8 mouse cellular contexts compared by ENCODE assay signal in the genomic region with DNA sequence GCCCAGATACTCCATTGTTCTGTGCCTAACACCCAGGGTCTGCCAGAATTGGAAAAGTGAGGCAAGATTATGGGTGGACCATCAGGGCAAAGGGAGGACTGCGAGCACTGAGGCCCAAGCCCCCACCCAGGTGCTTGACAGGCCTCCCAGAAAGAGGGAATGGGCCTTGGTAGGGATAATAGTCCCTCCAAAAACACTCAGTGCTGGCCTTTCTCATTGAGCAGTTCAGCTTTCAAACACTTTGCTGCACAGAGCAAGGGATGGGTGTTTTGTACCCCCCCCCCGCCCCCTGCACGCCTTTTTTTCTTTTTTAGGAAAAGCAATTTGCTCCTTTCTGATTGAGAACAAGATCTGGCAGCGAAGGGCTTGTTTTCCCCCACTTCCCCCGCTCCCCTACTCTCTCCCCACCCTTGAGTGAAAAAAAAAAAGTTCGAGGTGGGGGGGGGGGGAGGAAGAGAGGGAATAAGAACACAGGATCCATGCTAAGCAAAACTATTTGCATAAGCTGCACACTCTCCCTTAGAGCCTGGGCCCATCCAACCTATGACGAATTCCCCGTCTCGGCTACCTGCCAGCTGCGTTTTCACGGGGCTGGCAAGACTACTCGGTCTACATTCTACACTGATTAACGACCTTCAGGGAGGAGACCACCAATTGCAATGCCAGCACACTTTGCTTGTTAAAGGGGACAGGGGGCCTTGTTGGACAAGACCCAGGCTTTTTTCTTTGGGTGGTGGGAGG. TPM values are rescaled to one million over a fixed set of nuclear protein-coding genes. Genes with fewer than 3 reads are reported as not detected.
DNase-seq lines count a peak whose midpoint lies in the region; ATAC-seq lines count a peak whose summit lies in the region.

No protein-coding gene starts in this region.

- peak; percentile 65 to 70 for DNase-seq in layer of hippocampus, postnatal 10 days (ENCODE audit: low spot score in 2 of 2)
- no peak for DNase-seq in layer of hippocampus, adult 9-11 months
- DNase-seq in embryonic facial prominence, embryonic 14.5 days (ENCODE audit: low spot score), result peak; percentile 91
- no peak for DNase-seq in hindbrain, embryonic 11.5 days (ENCODE audit: low spot score)
- DNase-seq in embryo, embryonic 10 days (ENCODE audit: low spot score), result no peak

- peak overlapping the region; percentile 48; the same call in 1 of the 2 replicates for H3K27ac ChIP-seq in embryonic facial prominence, embryonic 14.5 days (replicated peaks; ENCODE audit: low read depth, low read length)
- H3K27ac ChIP-seq in hindbrain, embryonic 11.5 days (ENCODE audit: low read depth, low read length), result no peak overlapping the region
- peak overlapping the region; percentile 71 for H3K27ac ChIP-seq in midbrain, embryonic 13.5 days

- H3K9ac ChIP-seq in embryonic facial prominence, embryonic 14.5 days (ENCODE audit: low read depth, low read length), result no peak overlapping the region
- no peak overlapping the region for H3K9ac ChIP-seq in hindbrain, embryonic 11.5 days (ENCODE audit: low read depth, low read length)
- H3K9ac ChIP-seq in midbrain, embryonic 13.5 days (replicated peaks), result no peak overlapping the region

- no peak overlapping the region for H3K4me3 ChIP-seq in embryonic facial prominence, embryonic 14.5 days (ENCODE audit: low read depth, low read length)
- H3K4me3 ChIP-seq in hindbrain, embryonic 11.5 days (ENCODE audit: low read depth, low read length), result no peak overlapping the region
- H3K4me3 ChIP-seq in midbrain, embryonic 13.5 days (replicated peaks), result no peak overlapping the region

- peak overlapping the region; percentile 10; the same call in 1 of the 2 replicates for H3K4me2 ChIP-seq in embryonic facial prominence, embryonic 14.5 days (ENCODE audit: low read depth, low read length)
- H3K4me2 ChIP-seq in hindbrain, embryonic 11.5 days (replicated peaks; ENCODE audit: low read depth, low read length), result no peak overlapping the region
- H3K4me2 ChIP-seq in midbrain, embryonic 13.5 days (replicated peaks), result 0 out of 2 replicates have a peak overlapping the region, but pooled peaks have one; percentile 5

- H3K27me3 ChIP-seq in embryonic facial prominence, embryonic 14.5 days (replicated peaks; ENCODE audit: control insufficient read depth, insufficient read depth, low read length), result no peaks in the 10 kb centered on the region
- no peaks in the 10 kb centered on the region for H3K27me3 ChIP-seq in hindbrain, embryonic 11.5 days (ENCODE audit: control insufficient read depth, insufficient read depth, low read length)
- no peaks in the 10 kb centered on the region for H3K27me3 ChIP-seq in midbrain, embryonic 13.5 days

- peaks cover 12% of the 10 kb centered on the region for H3K4me1 ChIP-seq in embryonic facial prominence, embryonic 14.5 days (ENCODE audit: control insufficient read depth, insufficient read depth, low read length)
- peaks cover 9% of the 10 kb centered on the region; the same call in 1 of the 2 replicates for H3K4me1 ChIP-seq in hindbrain, embryonic 11.5 days (replicated peaks; ENCODE audit: control insufficient read depth, insufficient read depth, low read length)
- peaks cover 40% of the 10 kb centered on the region for H3K4me1 ChIP-seq in midbrain, embryonic 13.5 days (replicated peaks)

- peak; percentile 90 for ATAC-seq in embryonic facial prominence, embryonic 14.5 days (ENCODE audit: low read depth)
- peak; percentile 57 for ATAC-seq in hindbrain, embryonic 11.5 days (ENCODE audit: low FRiP score)
- ATAC-seq in midbrain, embryonic 13.5 days, result peak; percentile 92
- no peak for ATAC-seq in CD4-positive, CD25-positive, alpha-beta regulatory T cell, adult 4 months
- ATAC-seq in cerebellum, adult (ENCODE audit: insufficient number of reproducible peaks, low FRiP score, low TSS enrichment), result no peak

- no peaks in the 10 kb centered on the region for H3K36me3 ChIP-seq in embryonic facial prominence, embryonic 14.5 days (ENCODE audit: control insufficient read depth, insufficient read depth, low read length)
- no peaks in the 10 kb centered on the region for H3K36me3 ChIP-seq in hindbrain, embryonic 11.5 days (ENCODE audit: control insufficient read depth, insufficient read depth, low read length)
- H3K36me3 ChIP-seq in midbrain, embryonic 13.5 days, result no peaks in the 10 kb centered on the region

- WGBS in embryonic facial prominence, embryonic 14.5 days, result 37% methylated on average over 13 of the region's 13 CpGs
- 45% methylated on average over 12 of the region's 13 CpGs for WGBS in hindbrain, embryonic 11.5 days
- 29% methylated on average over 13 of the region's 13 CpGs for WGBS in midbrain, embryonic 13.5 days

- H3K9me3 ChIP-seq in embryonic facial prominence, embryonic 14.5 days (ENCODE audit: control insufficient read depth, low read length), result no peaks in the 10 kb centered on the region
- H3K9me3 ChIP-seq in hindbrain, embryonic 11.5 days (ENCODE audit: control insufficient read depth, low read length), result no peaks in the 10 kb centered on the region
- no peaks in the 10 kb centered on the region for H3K9me3 ChIP-seq in midbrain, embryonic 13.5 days

RNA-seq across cellular contexts. Expression of gene Parp11, which starts 42.4 kb away (rescaled TPM):
- total RNA-seq in layer of hippocampus, postnatal 10 days (2021), result 10 to 100 TPM; 44.7 to 46.0 TPM
- 26.9 and 28.4 TPM in 2 replicates for polyA plus RNA-seq in embryonic facial prominence, embryonic 14.5 days (2014; fragmentation: Nextera tagmentation; extraction: Ambion mirVana)
- polyA plus RNA-seq in hindbrain, embryonic 11.5 days (2014; fragmentation: Nextera tagmentation; extraction: Ambion mirVana), result 59.7 and 61.1 TPM in 2 replicates
- polyA plus RNA-seq in midbrain, embryonic 13.5 days (2015; fragmentation: Nextera tagmentation; extraction: Ambion mirVana), result 90.4 and 91.7 TPM in 2 replicates
- polyA plus RNA-seq in CD4-positive, CD25-positive, alpha-beta regulatory T cell, adult 4 months (2017; shearing (Covaris generic)), result 10 to 100 TPM; 68.1 to 69.0 TPM

Comparison
In these comparisons a context has a peak if more than half of its experiments do, and no peak if none do; other contexts are left out.
1. DNase-seq: peak in layer of hippocampus, postnatal 10 days (2 of 2) and embryonic facial prominence, embryonic 14.5 days (single experiment); none in layer of hippocampus, adult 9-11 months (single experiment), hindbrain, embryonic 11.5 days (single experiment) and embryo, embryonic 10 days (single experiment).
2. ATAC-seq: peak in embryonic facial prominence, embryonic 14.5 days (single experiment), hindbrain, embryonic 11.5 days (single experiment) and midbrain, embryonic 13.5 days (single experiment); none in CD4-positive, CD25-positive, alpha-beta regulatory T cell, adult 4 months (single experiment) and cerebellum, adult (single experiment).